Mouse (Mus musculus) ovary, adult 18-20 months (tissue): ENCODE results near the gene Camp.
A peak's percentile ranks its signal among the peaks of the same experiment; 100 is the strongest.

Source experiments
- DNase-seq: peaks from one replicate; pipeline ENCODE4 v3.0.0; 2022; ENCODE audit warnings: low spot score, mixed read lengths

The Camp gene

DNA sequence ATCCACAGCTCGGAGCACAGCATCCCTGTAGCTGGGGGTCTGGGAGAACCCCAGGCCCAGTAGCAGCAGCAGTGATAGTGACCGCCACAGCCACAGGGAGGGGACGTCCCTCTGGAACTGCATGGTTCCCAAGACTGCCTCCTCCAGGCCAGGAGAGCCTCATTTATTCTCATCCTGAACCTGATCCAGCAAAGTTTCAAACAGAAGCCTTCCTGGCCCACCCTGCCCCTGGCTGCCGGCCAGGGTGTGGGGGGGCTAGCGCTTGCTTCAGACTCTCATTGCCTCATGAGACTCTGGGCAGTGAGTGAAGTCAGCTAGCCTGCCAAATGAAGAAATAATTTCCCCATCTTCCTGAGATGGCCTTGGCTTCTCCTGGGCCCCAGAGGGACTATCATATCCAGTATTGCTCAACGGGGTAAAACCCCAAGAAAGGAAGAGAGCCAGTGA lies at the start of gene Camp:
Gene Camp, minus strand, starts transcription at position 306 of the 447 bp plus-strand sequence.
- peak; percentile 47 for DNase-seq

DNA sequence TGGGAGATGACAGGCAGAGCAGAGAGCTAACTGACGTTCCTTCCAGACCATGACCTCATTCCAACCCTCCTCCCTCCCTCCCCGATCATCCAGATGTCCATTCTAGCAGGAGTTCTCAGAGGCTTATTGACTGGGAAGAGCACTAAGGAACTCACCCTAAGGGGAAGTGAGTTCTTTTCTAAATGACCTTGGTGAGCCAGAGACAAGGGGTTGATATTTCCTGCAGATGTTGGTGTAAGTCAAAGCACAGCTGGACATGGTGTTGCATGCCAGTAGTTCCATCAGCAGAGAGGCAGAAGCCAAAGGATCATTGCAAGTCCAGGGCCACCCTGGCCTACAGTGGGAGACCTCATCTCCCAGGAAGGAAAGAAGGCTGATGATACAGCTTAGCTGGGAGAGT lies 48.6 kb upstream of the Camp start:
- no peak for DNase-seq

DNA sequence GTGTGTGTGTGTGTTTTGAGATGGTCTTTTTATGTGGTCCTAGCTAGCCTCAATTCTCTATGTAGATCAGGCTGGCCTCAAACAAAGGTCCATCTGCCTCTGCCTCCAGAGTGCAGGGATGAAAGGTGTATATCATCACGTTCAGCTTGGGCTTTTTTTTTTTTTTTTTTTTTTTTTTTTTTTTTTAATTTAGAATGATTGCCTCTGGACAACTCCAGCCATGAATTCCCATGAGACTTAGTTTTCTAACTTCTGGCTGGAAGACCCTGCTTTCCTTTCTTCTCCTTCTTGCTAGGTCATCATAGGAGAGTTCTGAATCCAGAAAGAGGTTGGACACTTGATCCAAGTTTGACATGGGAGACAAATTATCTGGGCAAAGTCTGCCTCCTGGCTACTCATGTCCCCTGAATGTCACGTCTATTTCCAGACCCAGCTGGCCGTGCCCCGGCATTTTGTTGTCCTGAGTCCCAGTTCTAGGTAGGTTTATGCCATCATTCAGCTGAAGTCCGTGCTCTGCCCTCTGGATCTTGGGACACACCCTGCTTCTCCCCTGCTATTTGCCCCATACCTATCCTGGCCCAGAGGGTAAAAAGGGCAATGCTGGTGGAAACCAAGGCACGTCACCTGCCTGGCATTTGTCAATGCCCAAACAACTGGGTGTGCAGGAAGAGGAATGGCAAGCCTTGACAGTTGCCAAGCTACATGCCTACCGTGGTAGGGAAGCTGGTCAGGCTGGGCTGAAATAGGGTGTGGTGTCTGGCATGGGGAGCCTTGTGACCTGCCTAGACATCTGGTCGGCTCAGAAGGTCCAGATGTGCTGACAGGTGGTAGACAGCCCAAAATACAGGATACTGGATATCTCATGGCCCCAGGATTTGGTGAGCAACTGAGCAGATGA lies 47.1 kb upstream of the Camp start:
- DNase-seq = no peak

DNA sequence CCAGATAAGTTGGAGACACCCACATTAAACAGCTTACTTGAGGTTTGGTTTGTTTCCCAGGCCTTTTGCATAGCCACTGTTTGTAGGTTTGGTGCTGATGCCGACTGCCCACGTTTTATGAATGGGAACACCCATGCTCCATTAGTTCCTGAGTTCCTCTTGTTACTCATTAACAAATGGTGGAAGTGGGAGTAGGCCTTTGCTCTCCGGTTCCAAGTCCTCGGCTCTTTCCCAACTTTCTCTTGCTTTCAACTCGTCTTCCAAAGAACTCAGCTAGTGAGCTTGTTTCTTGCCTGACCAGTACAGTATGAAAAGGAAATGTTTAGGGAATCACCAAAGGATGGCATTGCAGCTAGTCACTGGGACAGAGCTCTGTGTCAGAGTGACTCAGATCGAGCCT lies 46.2 kb upstream of the Camp start:
- DNase-seq = no peak

DNA sequence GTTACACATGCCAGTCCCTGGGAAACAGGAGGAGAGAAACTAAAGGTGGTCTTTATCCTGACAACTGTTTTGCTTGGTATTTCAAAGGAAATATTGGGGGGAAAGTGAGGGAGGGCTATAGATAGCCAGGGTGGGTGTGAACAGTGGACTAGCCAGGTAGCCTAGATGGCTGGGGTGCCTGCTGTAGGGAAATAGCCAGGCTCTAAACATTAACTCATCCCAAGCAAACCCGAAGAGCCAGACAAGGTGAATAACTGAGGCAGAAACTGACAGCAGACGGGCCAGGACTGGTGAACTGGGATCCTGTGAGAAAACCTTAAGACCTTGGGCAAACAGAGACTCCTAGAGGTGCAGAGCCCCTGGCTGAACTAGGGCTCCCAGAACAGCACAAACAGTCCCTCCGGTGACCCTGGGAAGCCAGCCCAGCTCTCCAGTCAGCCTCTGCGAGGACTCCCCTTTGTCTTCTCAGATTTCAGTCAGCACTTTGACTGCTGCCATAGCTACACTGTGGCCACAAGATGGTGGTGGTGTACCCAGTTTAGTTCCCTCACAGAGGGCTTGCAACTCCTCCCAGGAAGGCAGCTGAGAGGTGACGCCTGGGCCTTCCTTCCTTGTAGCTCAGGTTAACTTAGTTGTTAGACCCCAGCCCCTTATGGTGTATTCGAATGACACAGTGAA lies 45.1 kb upstream of the Camp start:
- peak; percentile 83 for DNase-seq

DNA sequence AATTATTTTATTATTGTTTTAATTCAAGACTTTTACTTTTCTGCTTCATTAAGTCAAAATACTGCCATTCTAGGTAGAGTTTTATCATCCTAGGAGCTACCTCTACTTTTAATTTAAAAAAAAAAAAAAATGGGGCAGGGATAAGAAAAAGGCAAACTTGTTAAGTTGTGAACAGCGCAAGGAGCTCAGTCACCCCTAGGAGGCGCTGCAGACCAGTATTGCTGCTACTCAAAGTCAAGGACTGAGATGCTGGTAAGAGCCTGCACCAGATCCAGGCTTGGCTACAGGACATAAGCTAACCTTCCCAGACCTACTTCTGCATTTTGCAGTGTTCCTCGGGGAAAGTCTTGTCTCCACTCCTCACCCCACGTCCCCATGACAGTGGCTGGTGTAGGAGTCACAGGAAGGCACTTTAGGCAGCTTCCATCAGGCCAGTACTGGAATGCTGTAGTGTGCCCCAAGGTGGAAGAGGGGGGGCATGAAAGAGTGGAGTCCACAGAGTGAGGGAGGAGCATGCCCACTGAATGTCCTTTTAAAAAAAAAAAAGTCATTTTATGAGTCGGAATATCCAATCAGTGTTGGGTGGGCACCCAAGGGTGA lies 43.3 kb upstream of the Camp start:
- no peak for DNase-seq

DNA sequence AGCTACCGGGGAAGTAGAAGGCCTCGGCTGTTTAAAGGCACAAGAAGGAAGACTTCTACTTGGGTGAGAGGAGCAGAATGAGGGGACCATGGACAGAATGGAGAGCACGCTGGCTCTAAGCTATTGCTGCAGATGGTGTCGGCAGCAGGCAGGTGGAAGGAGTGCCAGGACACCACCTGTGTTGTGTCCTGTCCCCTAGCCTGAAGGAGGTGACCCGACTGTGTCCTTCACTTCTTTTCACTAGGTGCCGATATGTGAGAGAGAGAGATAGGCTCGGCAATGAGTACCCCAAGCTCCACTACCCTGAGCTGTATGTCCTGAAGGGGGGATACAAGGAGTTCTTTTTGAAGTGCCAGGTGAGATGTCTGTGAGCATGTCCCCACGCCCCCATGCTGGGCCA lies 42.1 kb upstream of the Camp start:
- no peak for DNase-seq

DNA sequence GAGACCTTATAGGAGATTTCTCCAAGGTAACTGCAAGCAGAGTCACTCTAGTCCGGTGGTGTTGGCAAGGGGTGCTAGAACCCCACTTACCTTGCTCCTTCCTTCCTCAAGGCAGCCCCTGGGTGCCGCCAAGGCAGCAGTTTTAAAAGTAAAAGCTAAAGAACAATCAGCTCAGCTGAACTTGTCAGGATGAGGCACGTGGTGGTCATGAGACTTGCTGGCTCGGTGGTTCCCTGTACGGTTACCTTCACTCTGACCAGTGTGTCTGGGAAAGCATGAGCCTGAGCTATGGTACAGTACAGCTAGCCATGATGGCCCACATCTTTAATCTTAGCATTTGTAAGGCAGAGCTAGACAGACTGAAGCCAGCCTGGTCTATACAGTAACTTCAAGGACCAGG lies 37.9 kb upstream of the Camp start:
- DNase-seq = no peak

DNA sequence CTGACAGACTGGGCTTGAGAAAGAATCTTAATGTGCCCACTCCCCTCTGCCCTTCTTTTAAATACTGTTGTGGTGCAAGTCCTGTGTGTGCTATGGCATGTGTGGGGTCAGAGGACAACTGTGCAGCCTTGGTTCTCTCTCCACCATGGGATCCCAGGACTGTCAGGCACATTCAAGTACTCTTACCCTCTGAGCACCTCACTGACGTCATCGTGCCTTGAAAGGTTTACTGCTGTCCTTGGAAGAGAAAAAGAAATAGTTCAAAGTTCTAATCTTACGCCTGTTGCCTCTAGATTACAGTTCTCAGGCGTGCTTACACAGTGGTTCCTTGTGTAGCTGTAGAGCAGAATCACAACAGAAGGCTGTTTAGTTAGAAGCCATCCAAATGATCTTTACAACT lies 36.8 kb upstream of the Camp start:
- DNase-seq = no peak

DNA sequence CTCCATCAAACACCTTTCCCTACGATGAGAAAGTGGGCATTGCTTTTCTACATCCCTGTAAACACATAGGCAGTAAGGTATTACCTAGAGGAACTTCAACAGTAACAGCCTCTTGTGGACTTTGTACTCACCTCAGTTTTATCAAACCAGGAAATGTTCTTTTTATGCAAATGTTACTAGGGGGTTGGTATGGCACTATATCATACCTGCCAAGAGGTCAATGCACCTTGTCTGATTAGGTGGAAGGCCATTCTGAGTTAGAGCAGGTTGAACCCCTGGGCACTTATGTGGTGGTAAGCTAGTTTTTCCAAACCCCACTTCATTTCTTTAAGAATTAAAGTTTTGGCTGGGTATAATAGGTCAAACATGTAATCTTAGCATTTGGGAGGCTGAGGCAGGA lies 29.9 kb upstream of the Camp start:
- DNase-seq = no peak

DNA sequence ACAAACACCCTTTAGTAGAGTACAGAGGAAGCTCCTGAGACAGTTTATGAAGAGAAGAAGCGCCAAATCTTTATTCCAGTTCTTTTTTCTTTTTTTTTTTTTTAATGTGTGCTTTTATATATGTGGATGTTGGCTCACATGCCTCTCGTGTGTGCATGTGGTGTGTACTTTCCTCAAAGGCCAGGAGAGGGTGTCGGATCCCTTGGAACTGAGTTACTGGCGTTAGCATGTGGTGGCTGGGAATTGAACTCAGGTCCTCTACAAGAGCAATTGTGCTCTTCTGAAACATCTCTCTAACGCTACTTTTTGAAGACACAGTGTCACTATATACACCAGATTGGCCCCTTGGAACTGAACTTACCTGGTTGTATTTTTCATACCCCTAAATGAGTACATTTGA lies 28.2 kb upstream of the Camp start:
- DNase-seq = no peak

DNA sequence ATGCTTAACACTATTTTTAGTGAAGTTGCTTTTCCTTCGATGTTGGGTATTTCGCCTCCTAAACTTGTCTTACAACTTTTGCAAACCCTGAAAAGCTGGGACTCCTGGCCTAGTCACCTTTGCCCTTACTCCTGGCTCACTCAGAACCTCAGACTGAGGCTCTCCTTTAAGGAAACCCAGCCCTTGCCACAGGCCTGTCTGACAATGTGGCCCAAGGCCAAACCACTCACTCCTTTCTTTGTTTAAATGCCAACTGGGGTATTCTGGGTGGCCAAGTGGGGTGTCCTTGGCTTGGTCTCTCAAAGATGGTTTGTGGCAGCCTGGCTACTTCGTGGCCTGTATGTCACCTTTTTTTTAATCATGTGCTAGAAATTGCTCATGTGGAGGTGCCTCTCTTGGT lies 27.3 kb upstream of the Camp start:
- DNase-seq = no peak

DNA sequence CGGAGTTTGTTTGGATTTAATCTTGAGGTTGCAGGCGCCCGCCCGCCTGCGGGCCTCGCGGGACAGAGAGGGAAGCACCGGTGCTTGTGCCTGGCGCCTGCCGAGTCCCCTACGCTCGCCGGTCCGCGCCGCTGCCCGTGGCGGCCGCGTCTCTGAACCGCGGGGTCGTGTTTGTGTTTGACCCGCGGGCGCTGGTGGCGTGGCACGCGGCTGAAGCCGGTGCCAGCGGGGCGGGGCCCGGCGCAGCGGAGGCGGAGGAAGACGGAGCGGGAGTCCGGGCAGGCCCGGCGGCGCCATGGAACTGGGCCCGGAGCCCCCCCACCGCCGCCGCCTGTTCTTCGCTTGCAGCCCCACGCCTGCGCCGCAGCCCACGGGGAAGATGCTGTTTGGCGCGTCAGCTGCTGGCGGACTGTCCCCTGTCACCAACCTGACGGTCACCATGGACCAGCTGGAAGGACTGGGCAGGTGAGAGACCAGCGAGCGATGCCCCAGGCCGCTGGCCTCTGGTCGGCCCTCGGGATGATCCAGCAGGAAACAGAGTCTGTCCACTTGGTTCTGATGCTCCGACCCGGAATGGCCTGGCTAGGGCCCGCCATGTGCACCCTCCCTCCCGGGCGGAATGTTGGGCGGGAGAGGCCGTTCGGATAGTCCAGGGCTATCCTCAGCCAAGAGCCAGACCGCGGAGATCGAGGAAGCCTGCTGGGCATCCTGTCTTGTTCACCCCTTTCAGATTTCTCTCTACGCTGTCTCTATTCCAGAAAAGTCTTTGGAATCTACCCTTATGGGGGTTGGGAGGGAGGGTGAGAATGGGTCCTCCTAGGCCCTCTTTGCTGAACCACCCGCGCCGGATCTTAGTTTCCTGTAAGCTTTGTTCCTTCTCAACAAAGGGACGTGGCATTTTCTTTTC lies 26.5 kb upstream of the Camp start:
- peak; percentile 51 for DNase-seq

DNA sequence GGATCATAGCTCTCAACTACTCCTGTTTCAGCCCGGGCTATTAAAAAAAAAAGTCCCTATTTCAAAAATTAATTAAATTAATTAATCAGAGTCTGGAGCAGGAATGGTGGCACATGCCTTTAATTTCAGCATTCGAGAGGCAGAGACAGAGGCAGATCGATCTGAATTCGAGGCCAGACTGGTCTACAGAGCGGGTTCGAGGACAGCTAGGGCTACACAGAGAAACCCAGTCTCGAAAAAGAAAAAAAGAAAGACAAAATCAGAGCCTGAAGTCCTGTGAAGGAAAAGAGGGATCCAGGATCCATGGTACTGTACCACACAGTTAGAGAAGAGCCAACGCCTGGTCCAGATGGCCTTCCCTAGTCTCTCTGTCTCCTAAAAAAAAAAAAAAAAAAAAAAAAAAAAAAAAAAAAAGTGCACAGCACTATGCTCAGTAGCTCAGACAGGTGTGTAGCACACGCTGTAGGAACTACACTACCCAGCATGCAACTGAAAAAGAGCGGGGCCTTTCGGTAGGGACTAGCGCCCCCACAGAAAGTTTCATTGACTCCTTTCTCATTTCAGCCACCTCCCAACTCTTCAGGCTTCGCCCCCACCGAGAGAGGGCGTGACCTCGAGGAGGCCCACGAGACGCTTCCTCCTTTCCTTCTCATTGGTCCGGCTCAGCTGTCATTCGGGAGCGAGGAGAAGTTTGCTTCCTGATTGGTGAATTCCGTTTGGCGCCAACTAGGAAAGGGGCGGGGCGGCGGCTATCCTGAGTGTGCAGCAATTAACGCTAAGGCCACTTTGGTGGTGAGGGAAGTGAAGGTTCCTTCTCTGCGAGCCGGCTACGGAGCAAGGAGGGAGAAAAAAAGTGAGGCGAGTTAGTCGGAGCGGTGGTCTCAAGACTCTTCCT lies 25.6 kb upstream of the Camp start, which contains the start of gene Cdc25a:
Gene Cdc25a, plus strand, starts transcription at position 783 of the 895 bp plus-strand sequence.
- DNase-seq = peak; percentile 98

DNA sequence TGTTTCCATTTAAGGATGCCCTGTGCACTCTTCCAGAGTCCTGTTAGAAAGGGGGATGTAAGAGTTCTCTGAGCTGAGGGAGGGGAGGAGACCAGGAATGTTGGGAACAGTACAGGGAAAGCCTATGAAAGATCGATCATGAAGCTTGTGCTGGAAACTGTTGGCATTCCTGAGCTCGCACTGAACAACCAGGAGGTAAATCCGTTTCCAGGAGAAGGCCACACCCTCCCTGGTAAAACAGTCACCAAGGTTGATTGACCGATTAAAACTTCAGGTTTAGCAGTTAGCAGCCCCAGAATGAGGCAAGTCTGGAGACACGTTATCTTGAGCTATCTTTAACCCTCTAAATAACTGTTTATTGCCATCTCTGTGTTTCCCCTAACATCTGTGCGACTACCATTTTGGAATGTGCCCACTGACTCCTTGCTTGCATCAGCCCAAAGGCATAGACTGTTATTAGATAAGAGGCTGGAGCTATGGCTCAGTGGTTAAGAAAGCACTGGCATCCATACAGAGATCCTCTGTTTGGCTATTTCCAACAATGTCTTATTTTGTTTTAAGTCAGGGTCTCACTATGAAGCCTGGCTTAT lies 21.7 kb upstream of the Camp start:
- DNase-seq = no peak

DNA sequence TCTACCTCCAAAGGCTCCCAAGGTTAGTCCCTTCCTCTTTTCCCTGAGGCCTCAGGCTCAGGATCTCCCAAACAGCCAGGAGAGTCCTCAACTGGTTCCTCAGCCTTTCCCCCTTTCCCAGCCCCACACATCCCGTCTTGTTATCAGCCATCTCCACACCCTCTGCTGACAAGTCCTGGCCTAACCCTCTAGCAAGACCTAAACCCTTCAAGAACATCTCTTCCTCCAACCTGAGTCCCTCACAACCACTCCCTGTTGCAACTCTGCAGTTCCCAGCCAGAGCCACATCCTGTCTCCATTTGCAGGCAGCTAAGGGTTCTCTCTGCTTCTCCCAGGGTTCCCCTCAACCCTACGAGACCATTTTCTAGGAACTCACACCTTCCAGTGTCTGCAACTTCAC lies 16.8 kb upstream of the Camp start:
- DNase-seq = no peak

DNA sequence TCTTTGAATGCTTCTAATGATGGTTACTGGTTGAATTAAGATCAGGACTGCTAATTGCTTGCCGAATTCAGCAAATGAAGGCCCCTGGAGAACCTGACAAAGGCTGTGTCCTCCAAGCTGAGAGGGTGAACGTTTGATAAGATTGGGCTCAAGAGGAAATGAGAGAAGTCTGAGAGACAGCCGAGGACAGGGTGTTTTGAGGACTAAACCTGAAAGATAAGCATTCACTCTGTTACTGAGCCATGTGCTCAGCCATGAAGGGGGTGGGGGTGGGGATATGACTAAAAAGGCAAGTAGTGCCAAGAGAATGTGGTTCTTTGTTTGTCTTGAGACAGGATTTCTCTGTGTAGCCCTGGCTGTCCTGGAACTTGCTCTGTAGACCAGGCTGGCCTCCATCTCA lies 13.7 kb upstream of the Camp start:
- no peak for DNase-seq

DNA sequence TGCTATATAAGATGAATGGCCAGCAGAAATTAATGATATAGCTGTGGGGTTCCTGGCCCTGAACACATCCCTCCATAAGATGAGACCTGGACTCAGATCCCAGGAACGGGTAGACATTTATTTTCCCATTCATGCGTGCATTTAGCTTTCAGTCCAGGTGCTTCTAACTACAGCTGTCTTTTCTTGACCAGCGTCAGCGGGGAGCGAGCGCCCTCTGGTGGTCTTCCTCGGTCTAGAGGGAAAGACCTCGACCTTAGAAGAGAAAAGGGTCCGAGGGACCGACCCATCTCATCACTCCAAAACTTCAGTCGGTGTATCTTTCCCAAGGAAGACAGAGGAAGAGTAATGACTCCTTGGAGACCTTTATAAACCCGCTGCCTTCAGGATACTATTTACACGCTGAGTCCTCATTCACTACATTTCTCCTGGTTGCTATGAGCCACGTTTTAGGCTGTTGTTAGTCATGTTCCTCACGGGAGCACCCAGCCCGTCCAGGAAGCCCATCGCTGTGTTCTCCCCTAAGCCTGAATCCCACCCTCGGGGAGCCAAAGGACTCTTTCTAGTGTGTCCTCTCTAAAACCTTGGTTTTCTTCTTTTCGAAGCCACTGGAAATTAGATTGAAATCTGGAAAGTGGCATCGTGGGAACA lies 13.1 kb upstream of the Camp start:
- DNase-seq = peak; percentile 25

DNA sequence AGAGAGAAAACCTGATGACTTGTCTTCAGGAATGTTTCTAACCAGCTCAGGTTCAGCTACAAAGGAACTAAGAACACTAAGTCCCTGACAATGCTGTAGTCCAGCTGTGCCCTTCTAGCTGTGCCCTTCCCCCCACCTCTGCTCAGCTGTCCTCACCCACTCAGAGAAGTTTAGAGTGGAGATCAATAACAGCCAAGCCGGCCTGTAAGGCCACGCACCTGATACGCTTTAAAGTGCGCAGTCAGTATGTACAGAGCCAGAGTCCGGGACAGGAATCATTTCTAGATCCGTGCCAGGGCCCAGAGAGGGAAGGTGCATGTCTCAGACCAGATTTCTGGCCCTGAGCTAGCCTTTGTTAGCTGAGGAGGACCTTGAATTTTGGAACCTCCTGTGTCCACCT lies 6.5 kb upstream of the Camp start:
- no peak for DNase-seq

DNA sequence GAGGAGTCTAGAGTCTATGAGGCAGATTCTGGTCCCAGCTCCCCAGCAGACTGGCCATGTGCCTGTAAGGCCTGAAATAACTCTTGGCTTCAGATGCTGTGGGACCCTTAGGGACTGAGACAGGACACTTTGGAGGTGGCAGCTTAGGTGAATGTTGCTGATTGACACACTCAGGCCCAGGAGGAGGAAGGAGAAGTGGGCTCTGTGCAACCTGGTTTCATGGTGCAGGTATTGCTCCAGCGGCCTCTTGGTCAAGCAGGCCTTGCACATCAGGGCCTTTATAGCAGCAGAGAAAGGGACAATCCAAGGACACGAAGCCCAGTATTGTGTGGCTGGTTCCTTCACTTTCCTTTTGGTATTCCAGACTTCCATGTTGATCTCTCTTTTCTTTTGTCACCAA lies 4.9 kb upstream of the Camp start:
- DNase-seq = no peak
